Mouse (Mus musculus) kidney, adult 2 months (tissue): ENCODE results near the gene Lsmem1.

ENCODE experiments used
- CTCF ChIP-seq: fragments of 200-500 bp; conservative IDR thresholded peaks from 2 replicates; pipeline ENCODE4 v1.5.1; 2011; ENCODE audit warnings: low read depth, mild to moderate bottlenecking, control low read depth, low read length, moderate library complexity, mixed read lengths; ENCODE audit not compliant: insufficient read depth, insufficient read length
- POLR2A ChIP-seq: fragments of 200-500 bp; IDR thresholded peaks from one replicate; pipeline ENCODE4 v1.6.1; 2011; ENCODE audit warnings: low read depth, low read length, control low read depth

- TF ChIP-seq POLR2A, result no peak
- no peak for TF ChIP-seq CTCF
Measured at GRCm38 (mm10) chr12:40232231-40232630, 32.9 kb upstream of the Lsmem1 start.
